Mouse (Mus musculus): ENCODE results near the gene Plekha5. TPM values are rescaled to one million over a fixed set of nuclear protein-coding genes. Genes with fewer than 3 reads are reported as not detected.

Gene Plekha5
- polyA plus RNA-seq, 1 experiment from 2014 or later, result 72.9 TPM

GRCm38 (mm10) chr6:140605732-140606131 lies 181.9 kb downstream of the Plekha5 start:
- TF ChIP-seq CTCF (IDR thresholded peaks at IDR 0.05), result no peak
- in situ Hi-C loops (cut with MboI; ENCODE audit: low pct_unique_long_range_greater_than_20kb), result no loop called here
- DNase-seq (ENCODE audit: low read depth, low spot score) (no peak), ATAC-seq (no peak)
- CTCF ChIA-PET, result no interaction called here
- no peaks in the 10 kb centered on the region for H3K27me3 ChIP-seq
- POLR2A ChIA-PET, result no interaction called here

GRCm38 (mm10) chr6:140606534-140606933 lies 182.7 kb downstream of the Plekha5 start:
- DNase-seq (ENCODE audit: low read depth, low spot score) (no peak), ATAC-seq (no peak)
- TF ChIP-seq CTCF (IDR thresholded peaks at IDR 0.05), result no peak
- ChIA-PET CTCF (no interaction called here), POLR2A (no interaction called here)
- in situ Hi-C loops (cut with MboI; ENCODE audit: low pct_unique_long_range_greater_than_20kb), result no loop called here
- H3K27me3 ChIP-seq, result no peaks in the 10 kb centered on the region

GRCm38 (mm10) chr6:140608666-140609065 lies 184.8 kb downstream of the Plekha5 start:
- no peak for TF ChIP-seq CTCF (IDR thresholded peaks at IDR 0.05)
- in situ Hi-C loops (cut with MboI; ENCODE audit: low pct_unique_long_range_greater_than_20kb), result no loop called here
- ChIA-PET CTCF (interaction anchor here (1.1 to 1.7 kb wide), 3 partner anchors 9 to 100 kb away, joined by 3 to 4 read pairs (median 3); no protein-coding TSS in a partner anchor), POLR2A (interaction anchor here (1.1 kb wide), 1 partner anchor 27 kb away, joined by 3 read pairs; no protein-coding TSS in a partner anchor)
- no peak for ATAC-seq
- H3K27me3 ChIP-seq, result no peaks in the 10 kb centered on the region
- no peak for DNase-seq (ENCODE audit: low read depth, low spot score)

- ATAC-seq (no peak), DNase-seq (ENCODE audit: low read depth, low spot score) (no peak)
- TF ChIP-seq CTCF (IDR thresholded peaks at IDR 0.05), result no peak
- in situ Hi-C loops (cut with MboI; ENCODE audit: low pct_unique_long_range_greater_than_20kb), result no loop called here
- POLR2A ChIA-PET, result interaction anchor here (1.1 kb wide), 1 partner anchor 27 kb away, joined by 3 read pairs; no protein-coding TSS in a partner anchor
- H3K27me3 ChIP-seq, result no peaks in the 10 kb centered on the region
- CTCF ChIA-PET, result interaction anchor here (0.7 to 1.7 kb wide), 5 partner anchors 8 to 105 kb away, joined by 3 to 4 read pairs (median 4); no protein-coding TSS in a partner anchor
Measured at GRCm38 (mm10) chr6:140609533-140609932, 185.7 kb downstream of the Plekha5 start.

GRCm38 (mm10) chr6:140610117-140610516 lies 186.3 kb downstream of the Plekha5 start:
- no peak for TF ChIP-seq CTCF (IDR thresholded peaks at IDR 0.05)
- POLR2A ChIA-PET, result no interaction called here
- CTCF ChIA-PET, result interaction anchor here (0.7 to 1.4 kb wide), 4 partner anchors 11 to 104 kb away, joined by 3 to 4 read pairs (median 4); no protein-coding TSS in a partner anchor
- no peaks in the 10 kb centered on the region for H3K27me3 ChIP-seq
- ATAC-seq (no peak), DNase-seq (ENCODE audit: low read depth, low spot score) (no peak)
- in situ Hi-C loops (cut with MboI; ENCODE audit: low pct_unique_long_range_greater_than_20kb), result loop anchor here (5.0 kb wide), 1 partner anchor 102 kb away; no protein-coding TSS in a partner anchor

GRCm38 (mm10) chr6:140611282-140611681 lies 187.4 kb downstream of the Plekha5 start:
- ATAC-seq, result no peak
- ChIA-PET CTCF (interaction anchor here (1.2 to 1.3 kb wide), 2 partner anchors 17 to 94 kb away, joined by 3 read pairs; no protein-coding TSS in a partner anchor), POLR2A (no interaction called here)
- in situ Hi-C loops (cut with MboI; ENCODE audit: low pct_unique_long_range_greater_than_20kb), result loop anchor here (5.0 kb wide), 1 partner anchor 101 kb away; no protein-coding TSS in a partner anchor
- no peak for DNase-seq (ENCODE audit: low read depth, low spot score)
- no peak for TF ChIP-seq CTCF (IDR thresholded peaks at IDR 0.05)
- no peaks in the 10 kb centered on the region for H3K27me3 ChIP-seq

- CTCF ChIA-PET, result interaction anchor here (1.3 to 1.5 kb wide), 2 partner anchors 17 to 95 kb away, joined by 3 read pairs; no protein-coding TSS in a partner anchor
Measured at GRCm38 (mm10) chr6:140611893-140612473, 188.1 kb downstream of the Plekha5 start.

GRCm38 (mm10) chr6:140613822-140614221 lies 190.0 kb downstream of the Plekha5 start:
- in situ Hi-C loops (cut with MboI; ENCODE audit: low pct_unique_long_range_greater_than_20kb), result loop anchor here (5.0 kb wide), 1 partner anchor 98 kb away; no protein-coding TSS in a partner anchor
- POLR2A ChIA-PET, result no interaction called here
- TF ChIP-seq CTCF (IDR thresholded peaks at IDR 0.05), result no peak
- DNase-seq (ENCODE audit: low read depth, low spot score) (no peak), ATAC-seq (no peak)
- CTCF ChIA-PET, result interaction anchor here (1.1 to 1.6 kb wide), 2 partner anchors 14 to 99 kb away, joined by 3 to 5 read pairs; no protein-coding TSS in a partner anchor
- H3K27me3 ChIP-seq, result no peaks in the 10 kb centered on the region

More at GRCm38 (mm10) chr6:140611893-140612473, 188.1 kb downstream of the Plekha5 start:
- DNase-seq (ENCODE audit: low read depth, low spot score), result no peak
- no peak for ATAC-seq
- POLR2A ChIA-PET, result no interaction called here
- in situ Hi-C loops (cut with MboI; ENCODE audit: low pct_unique_long_range_greater_than_20kb), result loop anchor here (5.0 kb wide), 1 partner anchor 100 kb away; no protein-coding TSS in a partner anchor
- TF ChIP-seq CTCF (IDR thresholded peaks at IDR 0.05), result no peak
- H3K27me3 ChIP-seq, result no peaks in the 10 kb centered on the region

GRCm38 (mm10) chr6:140614711-140615110 lies 190.9 kb downstream of the Plekha5 start:
- in situ Hi-C loops (cut with MboI; ENCODE audit: low pct_unique_long_range_greater_than_20kb), result loop anchor here (5.0 kb wide), 1 partner anchor 98 kb away; no protein-coding TSS in a partner anchor
- TF ChIP-seq CTCF (IDR thresholded peaks at IDR 0.05), result no peak
- no peaks in the 10 kb centered on the region for H3K27me3 ChIP-seq
- no peak for DNase-seq (ENCODE audit: low read depth, low spot score)
- ChIA-PET CTCF (interaction anchor here (1.3 to 1.6 kb wide), 2 partner anchors 15 to 60 kb away, joined by 3 to 4 read pairs; no protein-coding TSS in a partner anchor), POLR2A (no interaction called here)
- ATAC-seq, result no peak

- POLR2A ChIA-PET, result no interaction called here
- CTCF ChIA-PET, result no interaction called here
- H3K27me3 ChIP-seq, result no peaks in the 10 kb centered on the region
- TF ChIP-seq CTCF (IDR thresholded peaks at IDR 0.05), result no peak
- in situ Hi-C loops (cut with MboI; ENCODE audit: low pct_unique_long_range_greater_than_20kb), result no loop called here
- DNase-seq (ENCODE audit: low read depth, low spot score), result no peak
- ATAC-seq, result no peak
Measured at GRCm38 (mm10) chr6:140620531-140621349, 196.9 kb downstream of the Plekha5 start.
